In genomic region chr1:185574978-185575377, GRCm38 (mm10) we compare ENCODE assay signal across 20 mouse cellular contexts.
"Had no signal": no experiment of that assay in that cellular context is flagged by ENCODE, and none has a peak within 500 bp of the region (broad histone marks: within the 10 kb centered on the region; RNA-seq: fewer than 3 reads in every experiment).

No protein-coding gene starts in this region.

- ATAC-seq: liver, postnatal 0 days; midbrain, embryonic 15.5 days had no signal

- H3K27ac ChIP-seq: limb, embryonic 12.5 days; limb, embryonic 15.5 days; liver, embryonic 14.5 days; macrophage; midbrain, embryonic 12.5 days; midbrain, embryonic 15.5 days; neural tube, embryonic 13.5 days; stomach, embryonic 15.5 days had no signal

- DNase-seq: kidney, adult 11 months; kidney, adult 8-10 months; kidney, postnatal 10 days; kidney, postnatal 36 days; left cerebral cortex, postnatal 4 days; liver, postnatal 0 days; retina, postnatal 1 day; right cerebral cortex, postnatal 25 days; spleen, adult 18-20 months; thymus, postnatal 25 days had no signal

- H3K9me3 ChIP-seq: kidney, embryonic 15.5 days; limb, embryonic 15.5 days; midbrain, embryonic 12.5 days; midbrain, embryonic 15.5 days; neural tube, embryonic 13.5 days; stomach, embryonic 15.5 days had no signal

- H3K4me1 ChIP-seq: limb, embryonic 12.5 days; limb, embryonic 15.5 days; midbrain, embryonic 12.5 days; midbrain, embryonic 15.5 days; stomach, embryonic 15.5 days had no signal

- H3K4me2 ChIP-seq: kidney, embryonic 15.5 days; limb, embryonic 12.5 days; limb, embryonic 15.5 days; liver, embryonic 11.5 days; midbrain, embryonic 12.5 days; midbrain, embryonic 15.5 days; neural tube, embryonic 13.5 days; stomach, embryonic 15.5 days had no signal

- H3K4me3 ChIP-seq: kidney, embryonic 15.5 days; limb, embryonic 12.5 days; limb, embryonic 15.5 days; midbrain, embryonic 12.5 days; midbrain, embryonic 15.5 days; neural tube, embryonic 13.5 days; stomach, embryonic 15.5 days had no signal

- H3K9ac ChIP-seq: kidney, embryonic 15.5 days; limb, embryonic 12.5 days; limb, embryonic 15.5 days; liver, embryonic 14.5 days; liver, postnatal 0 days; midbrain, embryonic 12.5 days; midbrain, embryonic 15.5 days; neural tube, embryonic 13.5 days; stomach, embryonic 15.5 days had no signal

- H3K27me3 ChIP-seq: kidney, embryonic 15.5 days; limb, embryonic 12.5 days; limb, embryonic 15.5 days; midbrain, embryonic 12.5 days; midbrain, embryonic 15.5 days; neural tube, embryonic 13.5 days; stomach, embryonic 15.5 days had no signal

- H3K36me3 ChIP-seq: kidney, embryonic 15.5 days; limb, embryonic 12.5 days; limb, embryonic 15.5 days; midbrain, embryonic 12.5 days; midbrain, embryonic 15.5 days; neural tube, embryonic 13.5 days; stomach, embryonic 15.5 days had no signal
